Mouse (Mus musculus): ENCODE results near the gene Zfp775.

Zfp775 gene

GRCm38 (mm10) chr6:48628808-48629660, 27.2 kb downstream of the Zfp775 start:
- peak; percentile 15 to 45 for DNase-seq

GRCm38 (mm10) chr6:48629661-48630034, 27.8 kb downstream of the Zfp775 start:
- no peak for DNase-seq

GRCm38 (mm10) chr6:48630831-48631230, 29.0 kb downstream of the Zfp775 start:
- no peak for DNase-seq

GRCm38 (mm10) chr6:48635105-48635504, 33.2 kb downstream of the Zfp775 start:
- no peak for DNase-seq

GRCm38 (mm10) chr6:48636515-48636914, 34.7 kb downstream of the Zfp775 start:
- DNase-seq = no peak

GRCm38 (mm10) chr6:48637811-48638500, 36.1 kb downstream of the Zfp775 start:
- no peak for DNase-seq

GRCm38 (mm10) chr6:48638553-48638952, 36.7 kb downstream of the Zfp775 start:
- no peak for DNase-seq

- no peak for DNase-seq
These were observed 39.5 kb downstream of the Zfp775 start for GRCm38 (mm10) chr6:48641391-48641790.

GRCm38 (mm10) chr6:48642764-48643292, 41.0 kb downstream of the Zfp775 start:
- DNase-seq = no peak

- peak; percentile 65 to 78 for DNase-seq
These were observed 43.9 kb downstream of the Zfp775 start for GRCm38 (mm10) chr6:48645660-48646308.

- DNase-seq = no peak
These were observed 44.4 kb downstream of the Zfp775 start for GRCm38 (mm10) chr6:48646309-48646690.

GRCm38 (mm10) chr6:48646995-48647394, 45.1 kb downstream of the Zfp775 start, which contains the start of gene Gimap8:
Gene Gimap8 (plus strand): TSS chr6:48647234.
- DNase-seq = peak; percentile 81 to 82

- DNase-seq = no peak
These were observed 45.7 kb downstream of the Zfp775 start for GRCm38 (mm10) chr6:48647611-48648010.

- DNase-seq = no peak
These were observed 46.9 kb downstream of the Zfp775 start for GRCm38 (mm10) chr6:48648779-48649178.

- no peak for DNase-seq
These were observed 48.2 kb downstream of the Zfp775 start for GRCm38 (mm10) chr6:48650041-48650440.

GRCm38 (mm10) chr6:48658721-48659120, 56.9 kb downstream of the Zfp775 start:
- DNase-seq = no peak

GRCm38 (mm10) chr6:48664750-48665149, 62.9 kb downstream of the Zfp775 start:
- DNase-seq = no peak

- no peak for DNase-seq
These were observed 63.6 kb downstream of the Zfp775 start for GRCm38 (mm10) chr6:48665471-48665870.

- DNase-seq = no peak
These were observed 64.3 kb downstream of the Zfp775 start for GRCm38 (mm10) chr6:48666159-48666586.

- DNase-seq = no peak
These were observed 66.2 kb downstream of the Zfp775 start for GRCm38 (mm10) chr6:48668022-48668421.

GRCm38 (mm10) chr6:48669446-48669969, 67.6 kb downstream of the Zfp775 start:
- no peak for DNase-seq

Data from spleen, adult 18-20 months (tissue).